Mouse (Mus musculus) heart, adult 2 months (tissue): ENCODE results near the gene Tpcn1.

Experiments
- CTCF ChIP-seq: fragments of 200-600 bp; IDR thresholded peaks from 2 replicates; pipeline ENCODE4 v1.8.1; 2022; ENCODE audit warnings: antibody characterized with exemption, mild to moderate bottlenecking, moderate library complexity
- EP300 ChIP-seq: fragments of 200-500 bp; IDR thresholded peaks from 2 replicates; pipeline ENCODE4 v1.6.1; 2011; ENCODE audit warnings: low read depth, low read length, control low read depth; ENCODE audit not compliant: insufficient read depth
- POLR2A ChIP-seq: fragments of 200-500 bp; IDR thresholded peaks from 2 replicates; pipeline ENCODE4 v1.6.1; 2011; ENCODE audit warnings: mild to moderate bottlenecking, low read depth, low read length, control low read depth; ENCODE audit not compliant: insufficient read depth

DNA sequence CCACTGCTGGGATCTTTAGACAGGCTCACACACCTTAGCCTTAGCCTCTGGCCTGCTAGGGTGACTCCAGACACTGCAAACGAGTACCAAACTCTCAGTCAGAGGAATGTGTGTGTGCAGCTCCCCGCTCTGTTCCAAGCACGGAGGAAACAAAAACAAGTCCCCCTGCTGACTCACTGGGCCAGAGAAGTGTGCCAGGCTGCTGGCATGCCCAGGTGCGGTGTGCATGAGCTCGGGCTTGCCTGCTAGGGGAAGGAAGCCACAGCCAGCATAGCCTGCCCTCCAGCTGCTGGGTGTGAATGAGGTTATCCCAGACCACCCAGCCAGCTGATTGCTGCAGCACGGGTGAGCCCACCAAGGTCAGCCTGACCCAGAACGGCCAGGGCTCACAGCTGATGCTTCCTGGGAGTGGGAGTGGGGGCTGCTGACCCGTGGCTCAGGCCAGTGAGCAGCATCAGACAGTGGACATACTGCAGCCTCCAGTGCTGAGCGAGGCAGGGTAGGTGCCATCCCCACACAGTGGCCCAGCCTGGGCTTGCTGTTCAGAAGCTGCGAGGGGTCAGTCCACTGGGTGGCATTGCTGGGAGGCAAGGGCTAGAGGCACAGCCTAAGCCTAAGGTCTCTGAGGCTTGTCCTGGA lies 93.3 kb downstream of the Tpcn1 start:
- TF ChIP-seq POLR2A = no peak
- no peak for TF ChIP-seq EP300
- no peak for TF ChIP-seq CTCF
